Mouse (Mus musculus) cerebellum, postnatal 4 days (tissue): Measurements from ENCODE around the gene Gpatch3.

Source experiments
- DNase-seq, 2 experiments: peaks; one replicate each; pipeline ENCODE4 v3.0.0; 2022; ENCODE audit warnings: low spot score in 2 of 2, mixed read lengths in 1 of 2

Gene Gpatch3

DNA sequence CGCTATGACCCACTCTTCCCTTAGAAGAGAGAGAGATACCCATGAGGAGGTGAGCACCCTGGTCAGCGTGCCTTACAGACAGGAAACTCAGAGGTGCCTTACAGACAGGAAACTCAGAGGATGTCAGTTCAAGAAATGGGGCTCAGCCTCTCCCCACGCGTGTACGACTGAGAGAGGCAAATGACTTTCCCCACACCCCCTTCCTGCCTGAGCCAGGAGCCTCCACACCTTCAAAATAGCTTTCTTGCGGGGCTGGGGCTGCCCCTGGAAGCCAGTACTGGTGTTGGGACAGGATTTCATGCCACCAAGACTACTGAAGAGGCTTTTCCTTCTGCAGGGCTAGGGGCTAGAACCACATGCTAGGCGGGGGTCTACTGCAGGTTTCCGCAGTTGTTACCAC lies 46.1 kb downstream of the Gpatch3 start:
- no peak for DNase-seq

DNA sequence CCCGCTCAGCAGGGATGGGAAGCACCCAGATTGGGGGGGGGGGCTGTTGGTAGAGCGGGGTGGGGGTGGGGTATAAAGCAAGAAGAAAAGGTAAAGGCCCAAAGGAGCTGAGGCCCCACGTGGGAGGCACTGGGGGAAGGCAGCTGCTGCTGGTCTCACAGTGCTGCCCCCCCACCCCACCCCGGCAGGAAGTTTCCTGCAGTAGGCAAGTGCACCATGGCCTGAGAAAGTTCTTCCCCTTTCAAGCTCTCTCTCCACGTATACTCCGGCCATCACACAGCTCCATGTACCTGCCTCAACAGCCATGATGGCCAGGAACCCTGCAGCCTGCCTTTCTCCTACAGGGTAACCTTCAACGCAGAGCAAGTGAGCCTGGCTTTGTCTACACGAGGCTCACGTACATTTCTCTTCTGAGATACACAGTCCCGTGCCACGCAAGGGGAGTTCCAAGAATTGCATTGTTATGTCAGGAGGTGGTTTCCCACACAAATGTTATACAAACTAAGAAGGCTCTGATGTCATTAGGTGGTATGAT lies 47.7 kb downstream of the Gpatch3 start:
- no peak for DNase-seq

DNA sequence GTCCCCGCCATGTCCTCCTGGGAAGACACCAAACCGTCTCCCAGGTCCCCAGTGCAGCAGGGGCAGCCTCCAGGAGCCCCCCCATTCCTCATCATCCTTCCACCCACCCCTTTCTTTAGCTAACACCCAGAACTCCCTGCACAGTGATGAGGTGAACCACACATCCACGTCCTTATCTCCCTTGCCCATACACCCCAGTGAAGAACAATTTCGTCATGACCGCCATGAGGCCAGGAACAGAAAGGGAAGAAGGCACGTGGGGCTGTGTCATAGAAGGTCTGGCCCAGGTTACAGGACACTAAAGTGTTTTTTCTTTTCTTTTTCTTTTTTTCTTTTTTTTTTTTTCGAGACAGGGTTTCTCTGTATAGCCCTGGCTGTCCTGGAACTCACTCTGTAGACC lies 50.3 kb downstream of the Gpatch3 start:
- DNase-seq: no peak

DNA sequence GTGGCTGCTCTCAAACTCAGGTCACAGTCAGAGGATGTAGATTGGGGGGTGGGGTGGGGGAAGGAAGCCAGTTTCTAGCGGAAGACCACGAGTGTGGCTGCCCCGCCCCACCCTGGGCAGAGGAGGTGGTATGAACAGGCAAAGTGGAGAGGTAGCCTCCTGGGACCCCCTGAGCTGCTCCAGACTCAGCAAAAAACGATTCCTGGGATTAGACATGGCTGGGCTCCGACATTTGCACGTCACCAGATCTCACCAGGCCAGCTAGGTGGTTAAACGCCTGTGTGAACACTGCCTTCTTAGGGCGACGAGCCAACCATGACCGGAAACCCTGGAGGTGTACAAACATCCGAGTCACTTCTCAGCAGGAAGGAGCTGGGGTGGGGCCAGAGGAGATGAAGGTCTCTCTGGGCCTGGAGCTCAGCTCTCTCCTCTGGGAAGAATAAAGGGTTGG lies 51.1 kb downstream of the Gpatch3 start:
- DNase-seq: no peak

DNA sequence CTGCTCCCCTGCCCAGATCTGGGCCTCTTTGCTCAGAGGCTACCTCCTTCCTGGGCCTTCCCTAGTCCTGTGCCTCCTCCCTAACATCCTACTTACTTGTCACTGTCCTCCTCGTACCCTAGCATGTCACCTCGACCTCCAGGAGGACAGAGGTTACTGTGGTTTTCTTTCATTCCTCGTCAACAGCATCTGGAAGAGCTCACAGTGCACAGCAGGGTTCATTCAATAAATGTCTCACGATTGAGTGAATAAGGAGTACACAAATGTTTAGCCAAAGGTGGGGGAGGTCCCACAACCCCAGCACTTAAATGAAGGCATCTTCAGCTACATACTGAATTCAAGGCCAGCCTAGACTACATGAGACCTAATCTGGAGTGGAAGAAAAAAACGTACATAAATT lies 51.7 kb downstream of the Gpatch3 start:
- no peak for DNase-seq

DNA sequence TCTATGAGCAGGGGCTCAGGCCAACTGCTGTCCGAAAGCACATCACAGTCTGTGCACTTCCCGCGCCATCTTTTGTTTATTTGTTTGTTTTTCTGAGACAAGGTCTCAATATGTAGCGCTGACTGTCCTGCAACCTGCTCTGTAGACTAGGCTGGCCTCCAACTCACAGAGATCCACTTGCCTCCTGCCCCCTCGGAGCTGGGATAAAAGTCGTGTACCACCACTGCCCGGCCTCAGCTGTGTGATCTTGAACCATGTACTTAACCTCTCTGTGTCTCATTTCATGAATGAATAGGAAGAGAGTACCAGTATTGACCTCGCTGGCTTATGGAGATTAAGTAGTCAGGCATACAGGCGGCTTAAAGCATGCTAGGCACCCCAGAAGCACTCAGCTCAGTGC lies 52.1 kb downstream of the Gpatch3 start:
- DNase-seq: no peak

DNA sequence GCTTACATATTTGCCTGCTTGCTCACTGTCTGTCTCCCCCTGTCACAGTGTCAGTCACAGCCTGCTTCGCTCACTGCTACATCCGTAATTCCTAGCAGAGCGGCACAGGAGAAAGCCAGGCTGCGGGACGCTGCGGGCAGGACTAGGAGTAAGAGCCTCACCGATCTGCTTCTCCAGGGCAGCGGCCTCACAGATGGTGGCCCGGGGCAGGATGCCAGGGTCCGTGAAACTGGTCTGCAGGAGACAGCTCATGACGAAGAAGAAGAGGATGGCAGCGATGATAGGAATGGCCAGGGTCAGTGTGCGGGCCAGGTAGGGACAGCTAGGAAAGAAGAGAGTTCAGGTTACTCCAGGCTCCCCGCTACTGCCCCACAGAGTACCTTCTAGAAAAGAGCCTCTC lies 52.5 kb downstream of the Gpatch3 start:
- no peak for DNase-seq

DNA sequence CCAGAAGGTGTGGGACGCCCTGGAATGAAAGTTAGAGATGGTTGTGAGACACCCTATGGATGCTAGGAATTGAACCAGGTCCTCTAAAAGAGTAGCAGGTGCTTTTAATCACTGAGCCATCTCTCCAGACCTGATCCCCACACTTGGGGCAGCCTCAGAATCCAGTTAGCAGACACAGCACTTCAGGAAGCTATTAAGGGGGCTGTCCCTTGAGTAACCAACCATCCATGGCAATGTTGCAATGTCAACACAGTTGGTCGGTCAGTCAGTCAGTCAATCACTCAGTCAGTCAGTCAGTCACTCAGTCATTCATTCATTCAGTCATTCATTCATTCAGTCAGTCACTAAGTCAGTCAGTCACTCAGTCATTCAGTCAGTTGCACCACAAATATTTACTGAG lies 54.0 kb downstream of the Gpatch3 start:
- no peak for DNase-seq

DNA sequence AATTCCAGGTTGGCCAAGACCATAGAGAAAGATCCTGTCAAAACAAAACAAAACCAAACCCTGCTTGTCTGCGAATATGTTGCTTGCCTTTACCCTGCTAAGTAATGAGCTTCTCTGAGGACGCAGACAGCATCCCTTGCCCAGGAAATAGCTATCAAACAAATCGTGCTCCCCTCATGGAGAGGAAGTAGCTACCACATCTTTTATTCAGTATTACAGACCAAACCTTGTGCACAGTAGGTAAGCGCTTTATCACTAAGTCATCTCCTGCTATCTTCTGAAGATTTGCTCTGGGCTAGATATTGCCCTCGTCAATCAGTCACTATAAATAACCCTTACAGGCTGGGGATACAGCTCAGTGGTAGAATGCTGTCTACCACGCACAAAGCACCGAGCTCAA lies 54.6 kb downstream of the Gpatch3 start:
- no peak for DNase-seq

DNA sequence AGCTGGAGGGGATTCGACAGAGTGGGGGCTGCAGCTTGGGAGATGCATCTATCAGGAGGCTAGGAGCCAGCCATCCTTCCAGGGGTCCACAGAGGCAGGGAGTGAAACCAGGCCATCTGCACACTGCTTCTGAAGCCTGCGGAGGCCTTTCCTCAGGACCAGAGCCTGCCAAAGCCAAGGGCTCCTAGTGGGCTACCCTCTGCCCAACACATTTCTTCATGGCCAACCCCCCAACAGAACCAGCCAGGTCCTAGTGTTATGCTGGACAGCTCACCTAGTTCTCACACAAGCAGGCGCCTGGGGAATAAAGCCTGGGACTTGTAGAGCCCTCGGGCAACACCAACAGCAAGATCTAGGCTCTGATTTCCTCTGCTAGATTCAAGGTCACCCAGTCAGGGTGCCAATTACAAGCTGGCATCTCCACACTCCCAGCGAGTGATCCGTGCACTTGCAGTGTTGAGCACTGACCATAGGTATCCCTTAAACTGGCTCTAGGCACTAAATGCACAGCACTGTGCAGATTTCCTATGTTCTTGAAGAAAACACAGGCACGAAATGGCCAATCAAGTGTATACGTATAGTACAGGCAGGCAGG lies 55.9 kb downstream of the Gpatch3 start:
- DNase-seq: no peak

DNA sequence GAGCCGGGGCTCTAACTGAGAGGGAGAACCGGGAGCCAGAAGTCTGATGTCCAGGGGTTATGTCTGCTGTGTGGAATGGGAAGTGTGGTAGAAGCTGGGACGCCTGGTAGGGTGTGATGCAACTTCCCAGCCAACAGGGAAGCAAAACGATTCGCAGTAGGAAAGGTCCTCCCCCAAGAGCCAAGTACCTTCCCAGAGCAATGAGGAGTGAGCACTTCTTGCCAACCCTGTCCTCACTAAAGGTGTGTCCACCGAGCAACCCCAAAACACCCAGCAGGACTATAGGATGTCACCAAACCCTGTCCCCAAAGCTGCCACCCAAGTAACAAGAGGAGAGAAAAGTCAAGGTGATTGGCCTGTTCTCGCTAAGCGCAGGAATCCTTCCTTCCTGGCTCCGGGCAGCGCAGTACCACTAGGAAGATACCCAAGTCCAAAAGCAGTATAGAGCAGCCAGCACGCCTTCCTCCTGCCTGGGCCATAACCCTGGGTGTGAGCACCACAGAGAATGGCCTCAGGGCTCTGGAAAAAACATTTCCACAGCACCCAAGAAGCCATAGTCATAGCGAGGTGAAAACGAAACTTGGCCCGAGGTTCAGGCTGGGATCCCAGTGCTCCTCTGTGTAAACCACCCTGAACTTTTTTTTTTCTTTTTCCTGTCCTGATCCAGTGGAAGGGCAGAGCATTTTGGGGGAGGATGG lies 56.7 kb downstream of the Gpatch3 start:
- DNase-seq: no peak

DNA sequence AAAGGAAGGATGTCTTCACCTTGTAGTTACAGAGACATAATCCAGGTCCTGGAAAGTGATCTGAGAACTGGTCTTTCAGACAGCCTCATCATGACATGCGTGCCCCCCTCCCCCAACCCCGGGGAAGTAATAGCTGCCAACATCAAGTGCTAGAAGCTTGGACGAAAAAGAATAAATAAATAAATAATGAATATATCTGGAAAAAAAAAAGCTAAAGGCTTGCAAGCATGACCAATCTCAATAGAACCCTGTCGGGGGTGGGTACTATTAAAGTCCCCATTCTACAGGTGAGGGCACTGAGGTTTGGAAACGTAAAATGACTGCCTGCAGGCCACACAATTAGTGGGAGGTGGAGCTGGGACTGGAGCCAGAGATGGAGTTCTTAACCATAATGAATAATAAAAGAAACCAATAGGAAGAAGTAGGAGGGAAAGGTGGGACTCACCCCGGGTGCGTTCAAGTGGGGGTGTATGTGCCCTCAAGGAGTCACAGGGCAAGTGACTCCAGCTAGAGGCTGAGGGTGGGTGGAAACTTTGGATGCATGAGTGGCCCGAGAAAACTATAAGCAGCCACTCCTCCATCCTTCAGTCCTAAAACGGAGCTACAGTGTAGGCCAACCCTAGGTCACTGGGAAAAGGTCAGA lies 57.3 kb downstream of the Gpatch3 start:
- DNase-seq: no peak

DNA sequence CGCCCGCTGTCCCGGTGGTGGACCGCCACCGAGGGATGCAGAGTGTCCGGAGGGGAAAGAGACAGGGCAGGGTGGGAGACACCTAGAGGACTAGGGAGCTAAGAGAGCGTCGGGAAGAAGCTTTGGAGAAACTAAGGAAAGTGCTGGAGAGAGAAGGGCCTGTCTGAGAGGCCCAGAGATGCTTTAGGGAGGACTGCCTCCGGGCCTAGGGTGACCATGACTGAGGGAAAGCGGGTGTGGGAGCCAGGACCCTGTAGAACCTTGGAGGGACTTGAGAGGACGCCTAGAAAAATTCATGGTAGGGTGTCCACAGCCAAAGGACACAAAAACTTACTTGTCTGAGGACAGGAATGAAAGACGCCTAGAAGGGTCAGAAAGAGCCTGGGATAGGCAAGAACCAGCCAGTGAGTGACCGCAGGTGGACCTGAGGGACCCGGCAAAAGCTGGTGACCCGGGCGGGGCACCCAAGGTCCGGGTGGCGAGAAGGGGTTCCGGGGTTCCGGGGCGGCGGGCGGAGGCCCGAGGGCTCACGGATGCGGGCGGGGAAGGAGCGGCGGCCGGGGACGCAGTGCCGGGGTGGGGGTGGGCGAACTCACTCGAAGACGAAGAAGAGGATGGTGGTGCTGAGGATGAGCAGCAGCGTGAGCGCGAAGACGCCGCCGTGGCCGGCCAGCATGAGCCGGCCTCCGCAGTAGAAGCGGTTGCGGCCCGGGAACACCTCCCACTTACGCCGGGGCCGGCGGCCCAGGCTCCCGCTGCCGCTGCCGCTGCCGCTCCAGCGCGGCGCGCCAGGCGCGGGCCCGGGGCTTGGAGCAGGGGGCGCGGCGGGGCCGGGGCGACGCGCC lies 58.2 kb downstream of the Gpatch3 start:
- no peak for DNase-seq

DNA sequence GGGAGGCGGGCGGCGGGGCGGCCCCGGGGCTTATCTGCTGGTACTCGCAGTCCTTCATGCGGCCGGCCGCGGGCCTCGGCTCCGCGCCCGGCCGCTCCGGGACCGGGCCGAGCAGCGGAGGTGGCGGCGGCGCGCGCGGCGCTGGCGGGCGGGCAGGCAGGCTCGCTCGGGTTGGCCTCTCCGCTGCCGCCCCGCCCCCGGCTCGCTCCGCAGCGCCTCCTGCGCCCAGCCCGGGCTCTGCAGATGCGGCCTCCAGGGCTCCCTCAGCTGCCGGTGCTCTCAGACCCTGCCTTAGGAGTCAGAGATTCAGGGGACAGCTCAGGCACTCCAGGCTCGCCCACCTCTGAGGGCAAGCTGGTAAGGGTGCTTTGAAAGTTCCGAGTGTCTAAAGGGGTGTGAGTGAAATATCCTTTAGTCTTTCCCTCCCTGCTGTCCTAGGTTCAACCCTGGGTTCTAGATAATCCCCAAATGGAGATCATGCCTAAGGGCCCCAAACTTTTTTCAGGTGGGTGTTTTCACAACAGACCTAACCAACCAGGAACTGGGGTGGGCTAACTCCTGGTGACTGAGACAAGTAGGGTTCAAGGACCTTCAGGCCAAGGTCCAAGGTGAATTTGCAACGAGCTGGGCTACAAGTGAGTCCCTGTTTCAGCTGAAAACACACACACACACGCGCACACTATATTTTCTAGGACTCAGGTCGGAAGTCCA lies 58.9 kb downstream of the Gpatch3 start:
- peak; percentile 82 to 92 for DNase-seq
